9 mouse cellular contexts compared by ENCODE assay signal in the genomic region with DNA sequence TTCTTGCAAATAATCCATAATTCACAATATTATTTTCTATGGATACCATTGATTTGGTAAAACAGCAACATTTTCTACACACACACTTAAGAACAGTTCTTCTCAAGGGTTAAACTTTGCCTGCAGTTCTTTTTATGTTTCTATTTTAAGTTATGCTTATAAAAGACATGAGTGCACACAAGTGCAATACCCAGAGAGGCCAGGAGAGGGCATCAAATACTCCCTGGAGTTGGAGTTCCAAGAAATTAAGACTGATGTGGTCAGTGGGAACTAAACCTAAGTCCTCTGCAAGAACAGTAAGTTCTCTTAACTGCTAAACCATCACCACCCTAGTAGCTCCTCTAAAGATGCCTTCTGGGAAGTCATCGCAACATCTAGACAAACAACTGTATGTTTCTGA.
A peak's percentile ranks its signal among the peaks of the same experiment; 100 is the strongest.
DNase-seq lines count a peak whose midpoint lies in the region; ATAC-seq and TF ChIP-seq lines count a peak whose summit lies in the region.
"Had no signal": no experiment of that assay in that cellular context is flagged by ENCODE, and none has a peak within 500 bp of the region (broad histone marks: within the 10 kb centered on the region; RNA-seq: fewer than 3 reads in every experiment).

No protein-coding gene starts in this region.

- H3K4me2 ChIP-seq in forebrain, embryonic 11.5 days (ENCODE audit: low read depth, low read length, severe bottlenecking), result no peak overlapping the region
- H3K4me2 ChIP-seq in forebrain, embryonic 16.5 days (ENCODE audit: low read length), result no peak overlapping the region
- H3K4me2 ChIP-seq in midbrain, embryonic 14.5 days (ENCODE audit: low read length), result no peak overlapping the region
- H3K4me2 ChIP-seq in midbrain, embryonic 13.5 days (replicated peaks), result no peak overlapping the region

- no peak for TF ChIP-seq CTCF in thymus, adult 2 months (IDR thresholded peaks at IDR 0.05; ENCODE audit: borderline replicate concordance, control insufficient read depth, extremely low read depth, insufficient read depth, low read length, poor library complexity)

- no peak for TF ChIP-seq POLR2A in thymus, adult 2 months (IDR thresholded peaks at IDR 0.05; ENCODE audit: control insufficient read depth, extremely low read depth, insufficient read depth, low read length, poor library complexity)

- no peaks in the 10 kb centered on the region for H3K27me3 ChIP-seq in forebrain, embryonic 11.5 days (ENCODE audit: control insufficient read depth, insufficient read depth, low read length)
- H3K27me3 ChIP-seq in forebrain, embryonic 16.5 days (replicated peaks; ENCODE audit: control insufficient read depth, insufficient read depth, low read length), result no peaks in the 10 kb centered on the region
- no peaks in the 10 kb centered on the region for H3K27me3 ChIP-seq in midbrain, embryonic 14.5 days (ENCODE audit: control insufficient read depth, insufficient read depth, low read length)
- H3K27me3 ChIP-seq in midbrain, embryonic 13.5 days, result no peaks in the 10 kb centered on the region
- no peaks in the 10 kb centered on the region for H3K27me3 ChIP-seq in thymus, adult 2 months (ENCODE audit: control insufficient read depth, insufficient read depth, low read length)
- H3K27me3 ChIP-seq: CH12.LX had no signal

- H3K36me3 ChIP-seq in forebrain, embryonic 11.5 days (ENCODE audit: control insufficient read depth, insufficient read depth, low read length), result no peaks in the 10 kb centered on the region
- no peaks in the 10 kb centered on the region for H3K36me3 ChIP-seq in forebrain, embryonic 16.5 days (ENCODE audit: control insufficient read depth, insufficient read depth)
- H3K36me3 ChIP-seq in midbrain, embryonic 14.5 days (ENCODE audit: control insufficient read depth, insufficient read depth, low read length), result no peaks in the 10 kb centered on the region
- no peaks in the 10 kb centered on the region for H3K36me3 ChIP-seq in midbrain, embryonic 13.5 days
- H3K36me3 ChIP-seq in thymus, adult 2 months (ENCODE audit: control insufficient read depth, insufficient read depth, low read length), result no peaks in the 10 kb centered on the region

- peak; percentile 74 for DNase-seq in forebrain, embryonic 11.5 days (ENCODE audit: low spot score)
- peak; percentile 68 for DNase-seq in midbrain, embryonic 14.5 days
- peak; percentile 40 to 58 for DNase-seq in cerebellum, postnatal 14 days
- peak; percentile 35 to 63 for DNase-seq in layer of hippocampus, adult 18-20 months (ENCODE audit: low spot score in 2 of 2)
- DNase-seq in retina, postnatal 1 day, result peak; percentile 65
- no peak for DNase-seq in thymus, adult 2 months

- H3K9ac ChIP-seq in forebrain, embryonic 11.5 days (ENCODE audit: low read length), result no peak overlapping the region
- no peak overlapping the region for H3K9ac ChIP-seq in forebrain, embryonic 16.5 days (replicated peaks; ENCODE audit: low read depth, low read length)
- no peak overlapping the region for H3K9ac ChIP-seq in midbrain, embryonic 14.5 days (replicated peaks; ENCODE audit: low read length)
- H3K9ac ChIP-seq in midbrain, embryonic 13.5 days (replicated peaks), result no peak overlapping the region

- no peak overlapping the region for H3K27ac ChIP-seq in forebrain, embryonic 11.5 days (ENCODE audit: low read depth, low read length)
- H3K27ac ChIP-seq in forebrain, embryonic 16.5 days (ENCODE audit: low read length), result no peak overlapping the region
- H3K27ac ChIP-seq in midbrain, embryonic 14.5 days (replicated peaks; ENCODE audit: low read depth, low read length), result no peak overlapping the region
- no peak overlapping the region for H3K27ac ChIP-seq in midbrain, embryonic 13.5 days
- H3K27ac ChIP-seq in thymus, adult 2 months (ENCODE audit: control insufficient read depth, insufficient read depth, low read length), result no peak overlapping the region

- 71% methylated on average over 1 of the region's 1 CpGs for WGBS in forebrain, embryonic 11.5 days
- WGBS in forebrain, embryonic 16.5 days, result 76% methylated on average over 1 of the region's 1 CpGs
- WGBS in midbrain, embryonic 14.5 days, result 62% methylated on average over 1 of the region's 1 CpGs
- 85% methylated on average over 1 of the region's 1 CpGs for WGBS in midbrain, embryonic 13.5 days
- WGBS in thymus, adult 2 months, result 77% methylated on average over 1 of the region's 1 CpGs

- 0 out of 2 replicates have a peak, but pooled peaks cover 3% of the 10 kb centered on the region for H3K9me3 ChIP-seq in forebrain, embryonic 11.5 days (ENCODE audit: control insufficient read depth, low read length)
- 0 out of 2 replicates have a peak, but pooled peaks cover 2% of the 10 kb centered on the region for H3K9me3 ChIP-seq in forebrain, embryonic 16.5 days (ENCODE audit: control insufficient read depth, low read length)
- no peaks in the 10 kb centered on the region for H3K9me3 ChIP-seq in midbrain, embryonic 14.5 days (ENCODE audit: control insufficient read depth, low read length)
- H3K9me3 ChIP-seq in midbrain, embryonic 13.5 days, result no peaks in the 10 kb centered on the region

- no peaks in the 10 kb centered on the region for H3K4me1 ChIP-seq in forebrain, embryonic 11.5 days (replicated peaks; ENCODE audit: control insufficient read depth, insufficient read depth, low read length)
- no peaks in the 10 kb centered on the region for H3K4me1 ChIP-seq in forebrain, embryonic 16.5 days (replicated peaks; ENCODE audit: control insufficient read depth, insufficient read depth, low read length)
- no peaks in the 10 kb centered on the region for H3K4me1 ChIP-seq in midbrain, embryonic 14.5 days (ENCODE audit: control insufficient read depth, insufficient read depth, low read length)
- no peaks in the 10 kb centered on the region for H3K4me1 ChIP-seq in midbrain, embryonic 13.5 days (replicated peaks)
- no peaks in the 10 kb centered on the region for H3K4me1 ChIP-seq in thymus, adult 2 months (replicated peaks; ENCODE audit: control insufficient read depth, insufficient read depth, low read length)

- no peak overlapping the region for H3K4me3 ChIP-seq in forebrain, embryonic 11.5 days (ENCODE audit: low read depth, low read length)
- no peak overlapping the region for H3K4me3 ChIP-seq in forebrain, embryonic 16.5 days (replicated peaks; ENCODE audit: low read length)
- H3K4me3 ChIP-seq in midbrain, embryonic 14.5 days (replicated peaks; ENCODE audit: low read depth, low read length), result no peak overlapping the region
- no peak overlapping the region for H3K4me3 ChIP-seq in midbrain, embryonic 13.5 days (replicated peaks)
- no peak overlapping the region for H3K4me3 ChIP-seq in thymus, adult 2 months (ENCODE audit: control insufficient read depth, insufficient read depth, low read length)

- ATAC-seq in forebrain, embryonic 11.5 days (replicated peaks; ENCODE audit: low FRiP score), result no peak
- ATAC-seq in forebrain, embryonic 16.5 days, result no peak
- no peak for ATAC-seq in midbrain, embryonic 14.5 days (ENCODE audit: low FRiP score, low TSS enrichment)
- no peak for ATAC-seq in midbrain, embryonic 13.5 days
